Mouse (Mus musculus) erythroblast, embryonic 14.5 days (primary cell): ENCODE measurements around the gene AW822073.
"Not testable (repeated sequence)": the region's sequence is repeated elsewhere in the genome, so short reads cannot be mapped to it uniquely, and the experiment has no call there.

ENCODE experiments used
- GATA1 ChIP-seq: IDR thresholded peaks from 2 replicates; pipeline ENCODE4 v1.6.1; 2012; ENCODE audit warnings: low read length, inconsistent platforms, mixed read lengths
- TAL1 ChIP-seq: IDR thresholded peaks from 3 replicates; pipeline ENCODE4 v1.6.1; 2012; ENCODE audit warnings: low read length, inconsistent platforms, mixed read lengths

DNA sequence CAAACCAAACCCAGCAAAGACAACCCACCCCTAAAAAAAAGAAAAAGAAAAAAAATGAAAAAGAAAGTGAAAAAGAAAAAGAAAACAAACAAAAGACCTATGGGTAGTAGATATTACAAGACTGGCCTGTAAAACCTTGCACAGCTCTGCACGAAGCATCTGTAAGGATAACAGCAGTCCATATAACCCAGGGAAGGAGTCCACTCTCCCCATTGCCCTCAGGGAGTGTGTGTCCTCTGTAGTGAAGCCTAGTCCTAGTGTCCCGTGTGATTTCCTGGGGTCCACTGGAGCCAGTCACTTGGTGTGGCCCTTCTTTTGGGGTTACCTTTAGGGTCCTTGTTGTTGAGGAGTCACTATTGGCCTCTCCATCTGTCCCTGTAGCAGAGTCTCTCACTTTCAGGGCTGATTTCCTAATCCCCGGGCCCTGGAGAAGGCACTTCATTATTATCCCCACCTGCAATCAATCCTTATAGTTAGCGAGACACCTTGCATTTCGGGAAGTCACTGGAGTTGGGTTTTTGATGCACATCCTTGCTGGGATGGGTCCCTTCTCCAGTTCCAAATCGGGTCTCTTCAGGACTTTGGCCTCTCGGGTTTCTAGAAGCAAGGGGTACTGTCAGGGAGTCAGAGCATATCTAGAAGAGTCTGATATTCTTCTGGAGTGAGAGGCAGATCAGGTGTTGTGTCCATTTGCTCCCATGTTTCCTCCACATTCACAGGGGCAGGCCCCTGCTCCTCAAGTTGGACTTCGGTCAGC lies 14.4 kb upstream of the AW822073 start:
- TF ChIP-seq TAL1, GATA1: not testable (repeated sequence)
